Mouse (Mus musculus): ENCODE data around the gene Zfp90.
A peak's percentile ranks its signal among the peaks of the same experiment; 100 is the strongest.

The Zfp90 gene

GRCm38 (mm10) chr8:106437781-106438180, 22.7 kb downstream of the Zfp90 start:
- peak; percentile 70 to 71 for DNase-seq

GRCm38 (mm10) chr8:106440146-106440545, 25.0 kb downstream of the Zfp90 start:
- DNase-seq = no peak

GRCm38 (mm10) chr8:106442740-106443139, 27.6 kb downstream of the Zfp90 start:
- no peak for DNase-seq

- no peak for DNase-seq
Measured at GRCm38 (mm10) chr8:106451301-106452085, 36.4 kb downstream of the Zfp90 start.

DNA sequence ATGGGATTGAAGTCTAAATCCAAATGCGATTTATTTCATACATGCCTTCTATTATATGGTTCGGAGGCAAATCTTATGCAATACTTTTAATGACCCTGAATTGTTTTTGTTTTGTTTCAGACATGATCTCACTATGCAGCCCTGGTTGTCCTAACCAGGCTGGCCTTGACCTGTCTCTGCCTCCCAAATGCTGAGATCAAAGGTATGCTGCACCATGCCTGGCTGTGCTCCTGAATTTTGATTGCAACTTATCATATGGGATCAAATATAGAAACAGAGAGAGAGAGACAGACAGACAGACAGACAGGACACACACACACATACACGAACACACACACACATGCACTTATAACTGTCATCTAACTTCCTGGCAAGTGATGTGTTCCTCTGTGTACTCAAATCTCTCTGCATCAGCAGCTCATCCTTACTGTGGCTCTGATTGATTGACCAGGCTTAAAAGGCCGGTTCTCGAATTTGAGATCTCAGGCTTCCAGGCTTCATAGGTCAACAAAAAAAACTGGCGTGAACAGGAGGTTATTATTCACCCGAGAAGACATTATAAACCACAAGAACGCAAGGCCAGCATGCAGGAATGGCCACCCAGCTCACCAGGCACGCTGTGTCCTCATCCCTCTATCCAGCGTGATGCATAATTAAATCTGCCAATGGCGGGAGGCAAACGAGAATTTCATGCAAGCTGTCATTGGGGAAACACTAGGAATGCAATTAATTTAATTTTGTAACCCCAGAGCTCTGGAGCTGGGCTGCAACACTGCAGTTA, 37.8 kb downstream of the Zfp90 start:
- no peak for DNase-seq

DNA sequence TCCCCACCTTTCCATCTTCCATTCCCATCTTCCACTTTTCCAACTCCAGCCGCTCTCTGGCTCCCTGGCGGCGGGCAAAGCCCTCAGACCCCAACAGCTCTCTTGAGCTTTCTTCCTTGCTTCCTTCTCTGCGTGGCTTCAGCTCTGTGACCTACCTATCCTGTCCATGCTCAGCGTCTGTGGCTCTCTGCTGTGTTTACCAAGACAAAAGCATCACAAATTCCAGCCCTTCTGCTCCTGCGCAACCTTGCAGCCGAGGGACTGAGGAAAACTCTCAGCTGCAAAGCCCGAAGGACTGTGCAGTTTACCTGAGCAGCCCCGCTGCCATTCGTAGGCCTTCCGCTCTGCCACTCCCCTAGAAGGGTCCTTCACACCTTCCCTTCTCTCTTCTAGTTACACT, 38.9 kb downstream of the Zfp90 start:
- no peak for DNase-seq

GRCm38 (mm10) chr8:106462131-106462530, 47.0 kb downstream of the Zfp90 start:
- no peak for DNase-seq

- DNase-seq = no peak
Measured at GRCm38 (mm10) chr8:106463795-106464194, 48.7 kb downstream of the Zfp90 start.

DNA sequence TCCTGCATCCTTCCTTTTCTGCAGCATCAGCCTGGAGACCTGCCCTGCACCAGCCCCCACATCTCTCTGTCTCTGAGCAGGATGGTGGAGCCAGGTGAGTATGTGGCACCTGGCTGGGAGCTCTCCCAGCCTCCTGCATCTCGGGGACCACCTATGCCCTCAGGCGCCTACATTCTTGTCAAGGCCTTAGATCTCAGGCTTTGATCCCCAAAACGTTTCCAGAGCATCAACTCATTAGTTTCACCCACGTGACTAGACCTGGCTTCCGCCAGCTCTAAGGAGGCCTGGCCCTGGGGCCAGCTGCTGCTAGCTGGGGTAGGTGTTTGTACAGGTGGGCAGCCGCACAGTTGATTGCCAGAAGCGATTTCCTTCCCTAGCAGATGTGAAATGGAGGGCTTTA, 54.4 kb downstream of the Zfp90 start:
- DNase-seq = no peak

DNA sequence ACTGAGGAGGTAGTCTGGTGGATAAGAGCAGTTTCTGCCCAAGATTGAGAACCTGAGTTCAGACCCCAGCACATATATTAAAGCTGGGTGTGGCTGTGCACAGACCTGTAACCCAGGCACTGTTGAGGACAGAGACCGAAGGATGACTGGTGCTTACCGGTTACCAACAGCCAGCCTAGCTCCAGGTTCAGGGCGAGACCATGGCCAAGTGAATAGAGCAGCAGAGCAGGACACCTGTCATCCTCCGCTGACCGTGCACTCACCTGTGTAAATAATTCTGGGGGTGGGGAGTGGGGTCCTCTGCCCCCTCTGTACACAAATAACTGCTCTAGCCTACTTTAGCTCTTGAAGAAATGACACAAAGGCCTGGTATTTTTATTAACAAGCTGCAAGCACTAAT, 58.9 kb downstream of the Zfp90 start:
- DNase-seq = no peak

All from cerebellum, postnatal 10 days (tissue).